Mouse (Mus musculus) skeletal muscle tissue, adult 2 months (tissue): ENCODE data around the gene Cd99l2.
A peak's percentile ranks its signal among the peaks of the same experiment; 100 is the strongest.

Experiments
- DNase-seq: peaks from one replicate; pipeline ENCODE4 v3.0.0-alpha.2; 2012; ENCODE audit warnings: low read depth, low spot score

The Cd99l2 gene

GRCm38 (mm10) chrX:71468639-71469295 lies 23.9 kb downstream of the Cd99l2 start:
- no peak for DNase-seq

- DNase-seq, result peak; percentile 18
Observed at GRCm38 (mm10) chrX:71467491-71467890, 25.2 kb downstream of the Cd99l2 start.

GRCm38 (mm10) chrX:71465417-71465816 lies 27.2 kb downstream of the Cd99l2 start:
- DNase-seq, result no peak

GRCm38 (mm10) chrX:71464138-71464826 lies 28.4 kb downstream of the Cd99l2 start:
- DNase-seq, result no peak

GRCm38 (mm10) chrX:71456078-71456737 lies 36.4 kb downstream of the Cd99l2 start:
- no peak for DNase-seq

- DNase-seq, result no peak
Observed at GRCm38 (mm10) chrX:71442916-71443315, 49.7 kb downstream of the Cd99l2 start.

- DNase-seq, result no peak
Observed at GRCm38 (mm10) chrX:71439473-71439872, 53.2 kb downstream of the Cd99l2 start.

- DNase-seq, result no peak
Observed at GRCm38 (mm10) chrX:71435542-71435941, 57.1 kb downstream of the Cd99l2 start.

GRCm38 (mm10) chrX:71434860-71435259 lies 57.8 kb downstream of the Cd99l2 start:
- no peak for DNase-seq

GRCm38 (mm10) chrX:71434448-71434847 lies 58.2 kb downstream of the Cd99l2 start:
- no peak for DNase-seq

- no peak for DNase-seq
Observed at GRCm38 (mm10) chrX:71430900-71431299, 61.7 kb downstream of the Cd99l2 start.

- DNase-seq, result no peak
Observed at GRCm38 (mm10) chrX:71427491-71427890, 65.2 kb downstream of the Cd99l2 start.

- peak; percentile 33 for DNase-seq
Observed at GRCm38 (mm10) chrX:71425746-71426519, 66.7 kb downstream of the Cd99l2 start.

- no peak for DNase-seq
Observed at GRCm38 (mm10) chrX:71424852-71425251, 67.8 kb downstream of the Cd99l2 start.

GRCm38 (mm10) chrX:71413616-71414015 lies 79.0 kb downstream of the Cd99l2 start:
- no peak for DNase-seq

GRCm38 (mm10) chrX:71412776-71413175 lies 79.9 kb downstream of the Cd99l2 start:
- DNase-seq, result no peak

GRCm38 (mm10) chrX:71408386-71408785 lies 84.3 kb downstream of the Cd99l2 start:
- DNase-seq, result no peak

- DNase-seq, result no peak
Observed at GRCm38 (mm10) chrX:71406290-71406689, 86.4 kb downstream of the Cd99l2 start.

- DNase-seq, result no peak
Observed at GRCm38 (mm10) chrX:71396326-71396725, 96.3 kb downstream of the Cd99l2 start.

GRCm38 (mm10) chrX:71381571-71381970 lies 111.1 kb downstream of the Cd99l2 start:
- DNase-seq, result no peak

- no peak for DNase-seq
Observed at GRCm38 (mm10) chrX:71378435-71378834, 114.2 kb downstream of the Cd99l2 start.

- DNase-seq, result no peak
Observed at GRCm38 (mm10) chrX:71376781-71377180, 115.9 kb downstream of the Cd99l2 start.
